Mouse (Mus musculus) ovary, postnatal 10 days (tissue): Measurements from ENCODE around the gene Cox4i2.

Source experiments
- DNase-seq: peaks from one replicate; pipeline ENCODE4 v3.0.0; 2022; ENCODE audit warnings: low spot score

Cox4i2 gene

GRCm38 (mm10) chr2:152800762-152801113, 46.8 kb downstream of the Cox4i2 start:
- no peak for DNase-seq

GRCm38 (mm10) chr2:152802303-152802702, 48.3 kb downstream of the Cox4i2 start:
- no peak for DNase-seq

GRCm38 (mm10) chr2:152803081-152803480, 49.1 kb downstream of the Cox4i2 start:
- no peak for DNase-seq

- no peak for DNase-seq
These were observed 50.6 kb downstream of the Cox4i2 start for GRCm38 (mm10) chr2:152804408-152805110.

GRCm38 (mm10) chr2:152805111-152805490, 51.1 kb downstream of the Cox4i2 start:
- DNase-seq, result no peak

GRCm38 (mm10) chr2:152806037-152806436, 52.1 kb downstream of the Cox4i2 start:
- no peak for DNase-seq

- no peak for DNase-seq
These were observed 54.2 kb downstream of the Cox4i2 start for GRCm38 (mm10) chr2:152808178-152808577.

- DNase-seq, result no peak
These were observed 56.4 kb downstream of the Cox4i2 start for GRCm38 (mm10) chr2:152810158-152810941.

- no peak for DNase-seq
These were observed 57.6 kb downstream of the Cox4i2 start for GRCm38 (mm10) chr2:152811336-152812165.

GRCm38 (mm10) chr2:152813232-152813631, 59.3 kb downstream of the Cox4i2 start:
- DNase-seq, result no peak

GRCm38 (mm10) chr2:152814213-152814874, 60.4 kb downstream of the Cox4i2 start:
- no peak for DNase-seq
